Mouse (Mus musculus): ENCODE measurements at regions not wholly inside any gene's neighbourhood (a gene's known extent, or its start where the extent isn't known, plus 50 kb on each side); places are given as distances from the start of the nearest gene placed in this dataset.
"Not testable (repeated sequence)": the region's sequence is repeated elsewhere in the genome, so short reads cannot be mapped to it uniquely, and the experiment has no call there.

- no peak for DNase-seq (ENCODE audit: low read depth)
Observed at GRCm38 (mm10) chr12:32434506-32435002, 56.0 kb downstream of the Ccdc71l start.

- no peak for DNase-seq (ENCODE audit: low read depth)
Observed at GRCm38 (mm10) chr12:32435126-32435525, 56.6 kb downstream of the Ccdc71l start.

- no peak for DNase-seq (ENCODE audit: low read depth)
Observed at GRCm38 (mm10) chr12:32438209-32438608, 59.7 kb downstream of the Ccdc71l start.

- DNase-seq (ENCODE audit: low read depth): no peak
Observed at GRCm38 (mm10) chr12:32444770-32445169, 66.3 kb downstream of the Ccdc71l start.

GRCm38 (mm10) chr12:32445874-32446273 is 67.4 kb downstream of the Ccdc71l start:
- no peak for DNase-seq (ENCODE audit: low read depth)

- DNase-seq (ENCODE audit: low read depth): no peak
Observed at GRCm38 (mm10) chr12:32449373-32449772, 70.9 kb downstream of the Ccdc71l start.

- no peak for DNase-seq (ENCODE audit: low read depth)
Observed at GRCm38 (mm10) chr12:32451226-32451625, 72.7 kb downstream of the Ccdc71l start.

GRCm38 (mm10) chr12:32454794-32455193 is 76.3 kb downstream of the Ccdc71l start:
- DNase-seq (ENCODE audit: low read depth): no peak

- DNase-seq (ENCODE audit: low read depth): not testable (repeated sequence)
Observed at GRCm38 (mm10) chr12:32455231-32455630, 76.7 kb downstream of the Ccdc71l start.

GRCm38 (mm10) chr12:32455913-32456312 is 77.4 kb downstream of the Ccdc71l start:
- no peak for DNase-seq (ENCODE audit: low read depth)

GRCm38 (mm10) chr12:32456796-32457195 is 78.3 kb downstream of the Ccdc71l start:
- no peak for DNase-seq (ENCODE audit: low read depth)

GRCm38 (mm10) chr12:32458386-32458785 is 79.9 kb downstream of the Ccdc71l start:
- no peak for DNase-seq (ENCODE audit: low read depth)

- DNase-seq (ENCODE audit: low read depth): no peak
Observed at GRCm38 (mm10) chr12:32460330-32460998, 82.0 kb downstream of the Ccdc71l start.

GRCm38 (mm10) chr12:32465371-32465770 is 86.9 kb downstream of the Ccdc71l start:
- no peak for DNase-seq (ENCODE audit: low read depth)

GRCm38 (mm10) chr12:32469863-32470262 is 91.4 kb downstream of the Ccdc71l start:
- DNase-seq (ENCODE audit: low read depth): no peak

- no peak for DNase-seq (ENCODE audit: low read depth)
Observed at GRCm38 (mm10) chr12:32479451-32479850, 100.9 kb downstream of the Ccdc71l start.

- DNase-seq (ENCODE audit: low read depth): no peak
Observed at GRCm38 (mm10) chr12:32480268-32480667, 101.8 kb downstream of the Ccdc71l start.

- DNase-seq (ENCODE audit: low read depth): no peak
Observed at GRCm38 (mm10) chr12:32481051-32481450, 102.5 kb downstream of the Ccdc71l start.

- DNase-seq (ENCODE audit: low read depth): no peak
Observed at GRCm38 (mm10) chr12:32482343-32482742, 103.8 kb downstream of the Ccdc71l start.

- DNase-seq (ENCODE audit: low read depth): no peak
Observed at GRCm38 (mm10) chr12:32482777-32483176, 104.3 kb downstream of the Ccdc71l start.

- no peak for DNase-seq (ENCODE audit: low read depth)
Observed at GRCm38 (mm10) chr12:32486246-32486645, 107.7 kb downstream of the Ccdc71l start.

- DNase-seq (ENCODE audit: low read depth): no peak
Observed at GRCm38 (mm10) chr12:32486729-32487128, 108.2 kb downstream of the Ccdc71l start.

GRCm38 (mm10) chr12:32487883-32488577 is 109.5 kb downstream of the Ccdc71l start:
- no peak for DNase-seq (ENCODE audit: low read depth)

- DNase-seq (ENCODE audit: low read depth): no peak
Observed at GRCm38 (mm10) chr12:32488578-32488892, 110.0 kb downstream of the Ccdc71l start.

Data from c-Kit-positive CD71-negative TER-119-negative erythroid progenitor cells, embryonic 14.5 days (primary cell).